Mouse (Mus musculus) intestine, postnatal 0 days (tissue): Measurements from ENCODE around the gene Zscan29. TPM values are rescaled to one million over a fixed set of nuclear protein-coding genes. Genes with fewer than 3 reads are reported as not detected.

Source experiments
- ATAC-seq: fragments of 200-750 bp; cut with Nextera tagmentation; 2 replicates; pipeline ENCODE4 v1.8.0; 2017; ENCODE audit warnings: mild to moderate bottlenecking, moderate TSS enrichment, moderate library complexity
- H3K27ac ChIP-seq: fragments of 300-500 bp; sonication (generic); 2 replicates; pipeline ENCODE4 v1.5.1; 2014; ENCODE audit warnings: mild to moderate bottlenecking, low read depth, low read length, moderate library complexity
- H3K27me3 ChIP-seq: fragments of 300-500 bp; sonication (generic); replicated peaks from 2 replicates; pipeline ENCODE4 v1.6.1; 2014; ENCODE audit warnings: low read length, mixed read lengths; ENCODE audit not compliant: control insufficient read depth, insufficient read depth
- H3K36me3 ChIP-seq: fragments of 300-500 bp; sonication (generic); 2 replicates; pipeline ENCODE4 v1.6.1; 2014; ENCODE audit warnings: mild to moderate bottlenecking, moderate library complexity; ENCODE audit not compliant: control insufficient read depth, insufficient read depth
- H3K4me1 ChIP-seq: fragments of 300-500 bp; sonication (generic); replicated peaks from 2 replicates; pipeline ENCODE4 v1.6.1; 2014; ENCODE audit warnings: antibody characterized with exemption, low read length, mixed read lengths; ENCODE audit not compliant: control insufficient read depth, insufficient read depth
- H3K4me2 ChIP-seq: fragments of 300-500 bp; sonication (generic); replicated peaks from 2 replicates; pipeline ENCODE4 v1.6.1; 2014; ENCODE audit warnings: low read depth, mild to moderate bottlenecking, moderate library complexity
- H3K4me3 ChIP-seq: fragments of 300-500 bp; sonication (generic); 2 replicates; pipeline ENCODE4 v1.5.1; 2014; ENCODE audit warnings: low read depth, low read length
- H3K9ac ChIP-seq: fragments of 300-500 bp; sonication (generic); 2 replicates; pipeline ENCODE4 v1.6.1; 2014; ENCODE audit warnings: mild to moderate bottlenecking, low read depth, low read length
- H3K9me3 ChIP-seq: fragments of 300-500 bp; sonication (generic); 2 replicates; pipeline ENCODE4 v1.6.1; 2016; ENCODE audit warnings: mixed run types; ENCODE audit not compliant: control insufficient read depth
- CTCF ChIP-seq: sonication (generic); IDR thresholded peaks from 2 replicates; pipeline ENCODE4 v1.5.1; 2016; ENCODE audit warnings: low read depth, mild to moderate bottlenecking, control low read depth, antibody characterized with exemption, moderate library complexity
- WGBS: fragments of 180-500 bp; shearing (Covaris S2); extraction: QIAGEN DNeasy Blood & Tissue Kit; methylation state at CpG from one replicate; pipeline ENCODE4 v1.1.7; 2014; 5-methylcytosine and 5-hydroxymethylcytosine counted together
- polyA plus RNA-seq: library from polyadenylated mRNA; unstranded; fragments of >200 nt; fragmentation: Nextera tagmentation; extraction: Ambion mirVana; gene quantifications from 2 replicates; pipeline ENCODE4 v1.2.1, GENCODE M21; 2015

Zscan29 gene
- polyA plus RNA-seq, 1 experiment from 2014 or later = 6.0 TPM

DNA sequence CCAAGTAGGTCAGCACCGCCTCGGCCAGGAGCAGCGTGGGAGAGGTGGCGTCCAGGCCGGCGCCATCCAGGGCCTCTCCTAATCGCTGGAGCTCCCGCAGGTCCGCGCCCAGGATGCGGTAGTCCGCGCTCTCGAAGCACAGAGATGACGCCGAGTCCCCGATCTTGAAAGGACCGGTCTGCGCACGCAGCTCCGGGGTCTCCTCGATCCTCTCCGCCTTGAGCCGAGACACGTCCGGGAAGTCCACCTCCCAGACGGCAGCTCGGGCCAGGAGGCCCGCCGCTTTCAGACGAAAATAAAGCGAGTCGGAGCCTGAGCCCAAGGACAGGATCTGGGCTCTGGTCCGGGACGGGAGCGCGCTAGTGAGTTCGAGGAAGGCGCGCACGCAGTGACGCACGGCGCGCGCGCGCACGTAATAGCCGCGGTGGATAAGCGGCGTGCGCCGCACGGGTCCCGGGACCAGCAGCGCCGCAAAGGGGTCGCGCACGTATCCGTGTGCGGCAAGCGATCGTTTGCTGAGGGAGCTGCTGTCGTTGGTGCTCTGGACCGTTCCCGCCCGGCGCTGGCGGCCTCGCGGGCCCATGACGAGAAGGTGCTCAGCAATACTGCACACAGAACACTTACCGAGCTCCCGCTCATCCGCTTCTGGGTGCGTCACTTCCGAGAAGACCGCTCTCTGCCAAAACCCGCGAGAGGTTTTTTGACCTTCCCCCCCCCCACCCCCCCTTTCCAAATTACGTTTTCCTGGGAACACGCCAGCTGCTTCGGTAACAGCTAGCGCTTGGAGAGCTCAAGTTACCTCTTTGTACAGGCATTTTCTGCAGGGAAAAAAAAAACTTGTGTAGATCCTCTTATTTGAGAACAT, 30.7 kb downstream of the Zscan29 start, which contains the start of the genes Adal and Lcmt2:
TSS of gene Adal (plus strand) at position 411 of the 865 bp plus-strand sequence.
TSS of gene Lcmt2 (minus strand) at position 636 of the 865 bp plus-strand sequence.
- Histone ChIP-seq H3K9ac (peak within 1 kb of the TSS; percentile 86), H3K4me1 (no peaks in the 10 kb centered on the region), H3K36me3 (peaks cover 7% of the 10 kb centered on the region; the same call in 1 of the 2 replicates), H3K27ac (peak within 1 kb of the TSS; percentile 95), H3K9me3 (no peaks in the 10 kb centered on the region), H3K27me3 (no peaks in the 10 kb centered on the region), H3K4me3 (peak within 1 kb of the TSS; percentile 81), H3K4me2 (peak within 1 kb of the TSS; percentile 94)
- under 1% methylated on average over 87 of the region's 87 CpGs for WGBS
- peak; percentile 93 for ATAC-seq
- TF ChIP-seq CTCF = no peak; the same call in 1 of the 2 replicates

DNA sequence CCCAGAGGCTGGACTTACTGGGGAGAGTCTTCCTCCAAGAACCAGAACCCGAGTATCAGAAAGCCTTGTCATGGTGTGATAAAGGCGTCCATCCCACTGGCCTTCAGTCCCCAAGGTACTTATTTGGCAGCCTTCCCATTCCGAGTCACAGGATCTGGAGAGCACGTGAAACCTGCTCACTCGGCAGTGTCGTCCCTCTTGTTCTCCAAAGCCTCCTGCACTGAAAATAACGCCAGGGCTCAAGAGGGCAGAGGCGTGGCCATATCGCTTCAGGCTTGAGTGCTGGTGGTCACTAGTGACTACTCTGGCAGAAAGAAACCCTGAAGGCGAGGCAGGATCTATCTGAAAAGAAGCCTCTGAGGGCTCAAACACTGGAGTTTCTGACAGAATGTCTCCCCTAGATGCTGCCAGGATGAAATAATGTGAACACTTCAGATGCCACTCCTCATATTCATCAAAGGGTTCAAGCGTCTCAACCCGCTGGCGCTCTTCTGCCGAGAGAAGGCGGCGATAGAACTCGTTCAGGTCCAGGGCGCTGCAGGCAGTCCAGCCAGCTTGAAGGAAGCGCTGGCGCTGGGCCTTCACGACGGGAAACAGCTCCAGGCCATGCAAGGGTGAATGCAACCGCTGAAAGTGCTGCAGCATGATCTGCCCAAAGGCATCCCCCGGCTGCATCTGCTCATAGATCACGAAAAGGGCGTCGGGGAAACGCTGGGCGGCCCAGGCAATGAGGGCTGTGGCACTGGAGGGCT, 31.5 kb downstream of the Zscan29 start:
- TF ChIP-seq CTCF = peak; percentile 4; the same call in 1 of the 2 replicates
- peak overlapping the region; percentile 86 for H3K9ac ChIP-seq
- H3K4me1 ChIP-seq = no peaks in the 10 kb centered on the region
- peak; percentile 25 for ATAC-seq
- 0 out of 2 replicates have a peak, but pooled peaks cover 7% of the 10 kb centered on the region for H3K36me3 ChIP-seq
- peak overlapping the region; percentile 94 for H3K4me2 ChIP-seq
- no peaks in the 10 kb centered on the region for H3K27me3 ChIP-seq
- peak overlapping the region; percentile 81 for H3K4me3 ChIP-seq
- H3K9me3 ChIP-seq = no peaks in the 10 kb centered on the region
- WGBS = 27% methylated on average over 29 of the region's 29 CpGs
- peak overlapping the region; percentile 95 for H3K27ac ChIP-seq

DNA sequence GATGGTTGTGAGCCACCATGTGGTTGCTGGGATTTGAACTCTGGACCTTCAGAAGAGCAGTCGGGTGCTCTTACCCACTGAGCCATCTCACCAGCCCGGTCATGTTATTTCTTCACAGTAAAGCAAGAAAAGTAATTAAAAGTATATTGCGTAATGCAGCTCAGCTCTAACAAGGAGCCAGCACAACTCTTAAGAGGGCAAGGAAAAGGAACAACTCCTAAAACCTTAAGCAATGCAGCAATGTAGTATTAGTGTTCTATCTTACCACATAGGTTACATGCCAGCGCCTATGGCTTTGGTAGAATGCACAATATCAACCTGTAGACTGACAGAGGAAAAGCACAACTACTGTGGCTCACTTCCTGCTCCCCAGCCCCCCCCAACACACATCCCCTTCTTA, 33.6 kb downstream of the Zscan29 start:
- Histone ChIP-seq H3K36me3 (no peaks in the 10 kb centered on the region), H3K9ac (no peak overlapping the region), H3K27me3 (no peaks in the 10 kb centered on the region), H3K4me2 (peak overlapping the region; percentile 94), H3K4me3 (no peak overlapping the region), H3K9me3 (no peaks in the 10 kb centered on the region), H3K4me1 (no peaks in the 10 kb centered on the region), H3K27ac (no peak overlapping the region)
- no peak for ATAC-seq
- no peak for TF ChIP-seq CTCF
- 61% methylated on average over 4 of the region's 4 CpGs for WGBS

DNA sequence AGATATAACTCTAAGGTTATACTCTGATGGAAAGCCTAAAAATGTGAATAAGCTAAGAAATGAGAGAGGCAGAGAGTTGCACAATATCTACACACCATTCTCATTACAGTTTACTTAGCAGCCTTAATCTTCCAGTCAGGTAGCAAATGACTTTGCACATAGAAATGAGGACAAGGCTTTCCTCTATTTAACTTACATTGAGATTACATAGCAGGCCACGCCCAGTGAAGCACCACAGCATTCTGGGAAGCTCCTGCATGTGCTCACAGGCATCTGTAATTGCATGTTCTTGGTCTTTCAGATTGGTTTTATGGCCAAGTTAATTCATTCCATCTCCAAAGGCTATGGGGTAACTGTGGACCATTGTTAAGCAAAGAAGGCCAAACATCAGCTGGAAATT, 38.1 kb downstream of the Zscan29 start:
- Histone ChIP-seq H3K4me1 (no peaks in the 10 kb centered on the region), H3K9me3 (no peaks in the 10 kb centered on the region), H3K27me3 (no peaks in the 10 kb centered on the region), H3K9ac (no peak overlapping the region), H3K36me3 (no peaks in the 10 kb centered on the region), H3K27ac (no peak overlapping the region), H3K4me2 (no peak overlapping the region), H3K4me3 (no peak overlapping the region)
- WGBS = 66% methylated on average over 1 of the region's 1 CpGs
- ATAC-seq = no peak
- TF ChIP-seq CTCF = no peak

DNA sequence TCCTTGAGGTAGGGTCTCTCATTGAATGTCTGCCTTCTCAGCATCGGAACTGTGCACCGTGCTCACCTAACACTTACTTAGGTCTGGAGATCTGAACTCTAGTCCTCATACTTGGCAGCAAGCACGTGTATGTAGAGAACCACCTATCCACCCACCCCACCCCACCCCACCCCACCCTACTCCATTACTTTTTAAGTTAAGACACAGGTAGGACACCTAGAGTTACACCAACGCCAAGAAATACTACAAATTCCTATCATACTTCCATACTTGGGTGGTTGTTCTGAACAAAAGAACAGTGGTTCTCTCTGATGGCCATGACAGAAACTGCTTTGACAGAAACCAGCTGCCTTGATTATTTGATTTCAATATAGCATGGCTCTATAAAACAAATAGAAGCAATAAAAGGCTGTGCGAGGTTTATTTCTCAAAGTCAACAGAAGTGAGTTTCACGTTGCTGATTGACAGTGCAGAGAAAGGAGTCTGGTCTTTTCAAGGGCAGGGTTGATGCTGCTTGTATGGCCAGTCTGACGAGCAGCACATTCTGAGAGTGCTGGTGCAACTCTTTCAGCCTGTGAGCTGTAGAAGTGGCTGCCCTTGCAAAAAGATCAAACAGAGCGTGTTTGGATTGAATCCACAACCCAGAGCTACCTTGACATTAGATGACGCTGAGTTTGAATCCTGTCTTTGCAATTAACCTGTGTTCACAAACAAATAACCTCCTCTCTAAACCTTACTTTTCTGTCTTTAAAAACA, 41.9 kb downstream of the Zscan29 start:
- no peak for TF ChIP-seq CTCF
- Histone ChIP-seq H3K4me3 (no peak overlapping the region), H3K27ac (no peak overlapping the region), H3K9me3 (no peaks in the 10 kb centered on the region), H3K36me3 (no peaks in the 10 kb centered on the region), H3K27me3 (no peaks in the 10 kb centered on the region), H3K4me1 (no peaks in the 10 kb centered on the region), H3K9ac (no peak overlapping the region), H3K4me2 (no peak overlapping the region)
- no peak for ATAC-seq
- 51% methylated on average over 9 of the region's 9 CpGs for WGBS
